Mouse (Mus musculus): ENCODE results near the gene Afap1l2.

DNA sequence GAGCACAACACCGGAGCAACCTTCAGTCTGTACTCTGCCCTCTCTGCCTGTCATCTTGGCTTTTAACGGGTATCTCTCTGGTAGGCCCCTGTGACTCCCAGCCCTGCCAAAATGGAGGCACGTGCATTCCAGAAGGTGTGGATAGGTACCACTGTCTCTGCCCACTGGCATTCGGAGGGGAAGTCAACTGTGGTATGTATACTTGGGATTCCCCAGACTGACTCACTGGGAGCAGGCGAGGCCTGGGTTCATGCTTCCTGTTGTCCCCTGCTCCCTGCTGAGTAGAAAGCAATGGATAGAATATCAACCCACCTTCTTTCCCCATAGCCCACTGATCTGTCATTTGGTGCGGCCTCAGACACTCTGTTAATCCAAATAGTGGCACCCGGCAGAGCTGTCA lies 102.6 kb downstream of the Afap1l2 start:
- TF ChIP-seq CTCF (IDR thresholded peaks at IDR 0.05; ENCODE audit: borderline replicate concordance, control insufficient read depth, extremely low read depth, insufficient read depth, low read length, poor library complexity) (no peak), POLR2A (IDR thresholded peaks at IDR 0.05; ENCODE audit: control insufficient read depth, extremely low read depth, insufficient read depth, low read length, poor library complexity) (no peak)

Data from thymus, adult 2 months (tissue).